Mouse (Mus musculus) embryo, embryonic 11.5 days (tissue): ENCODE results near the gene D1Ertd622e.
"Not testable (repeated sequence)": the region's sequence is repeated elsewhere in the genome, so short reads cannot be mapped to it uniquely, and the experiment has no call there.

ENCODE experiments used
- DNase-seq: peaks from one replicate; pipeline ENCODE4 v3.0.0-alpha.2; 2012; ENCODE audit warnings: low read depth, low spot score

D1Ertd622e gene

DNA sequence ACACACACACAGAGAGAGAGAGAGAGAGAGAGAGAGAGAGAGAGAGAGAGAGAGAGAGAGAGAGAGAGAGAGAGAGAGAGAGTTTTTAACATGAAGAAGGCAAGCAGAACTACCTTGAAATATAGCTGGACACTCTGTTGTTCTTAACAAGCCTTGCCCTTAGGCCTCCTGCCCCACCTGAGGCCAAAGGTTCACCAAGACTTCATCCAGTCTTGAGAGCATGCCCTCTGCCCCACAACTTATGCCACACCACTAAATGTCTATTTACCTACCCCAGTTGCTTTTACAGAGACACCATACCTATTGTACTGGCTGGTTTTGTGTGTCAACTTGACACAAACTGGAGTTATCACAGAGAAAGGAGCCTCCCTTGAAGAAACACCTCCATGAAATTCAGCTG is 81.2 kb downstream of the D1Ertd622e start:
- not testable (repeated sequence) for DNase-seq

DNA sequence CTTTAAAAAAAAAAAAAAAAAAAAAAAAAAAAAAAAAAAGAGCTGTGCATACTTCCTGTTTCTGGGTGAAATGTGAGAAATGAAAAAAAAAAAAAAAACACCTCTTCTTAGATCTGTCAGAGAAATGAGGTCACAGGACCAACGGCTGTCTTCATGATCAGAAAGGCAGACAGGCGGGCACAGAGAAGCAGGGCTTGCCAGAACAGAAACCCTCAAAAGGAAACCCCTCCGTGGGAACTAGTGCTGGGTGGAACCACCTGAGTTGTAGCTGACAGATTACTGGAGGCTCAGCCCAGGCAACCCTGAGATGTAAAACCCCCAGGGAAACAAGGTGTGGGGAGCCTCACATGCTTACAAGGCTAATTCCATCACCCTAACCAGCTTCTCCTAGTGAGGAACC is 81.6 kb downstream of the D1Ertd622e start:
- DNase-seq, result no peak

DNA sequence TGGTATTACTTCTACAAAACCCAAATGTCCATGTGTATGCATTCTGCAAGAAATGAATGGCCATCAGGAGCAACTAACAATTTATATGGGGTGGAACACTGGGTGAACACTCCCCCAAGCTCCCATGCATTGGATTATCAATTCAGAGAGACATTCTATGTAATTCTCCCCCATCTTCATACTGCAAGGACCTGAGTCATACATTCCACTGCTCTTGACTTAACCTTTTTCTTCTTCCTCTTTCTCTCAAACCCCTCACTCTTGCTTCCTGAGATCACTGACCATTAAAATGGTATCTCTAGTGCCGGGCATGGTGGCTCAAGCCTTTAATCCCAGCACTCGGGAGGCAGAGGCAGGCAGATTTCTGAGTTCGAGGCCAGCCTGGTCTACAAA is 83.9 kb downstream of the D1Ertd622e start:
- no peak for DNase-seq

DNA sequence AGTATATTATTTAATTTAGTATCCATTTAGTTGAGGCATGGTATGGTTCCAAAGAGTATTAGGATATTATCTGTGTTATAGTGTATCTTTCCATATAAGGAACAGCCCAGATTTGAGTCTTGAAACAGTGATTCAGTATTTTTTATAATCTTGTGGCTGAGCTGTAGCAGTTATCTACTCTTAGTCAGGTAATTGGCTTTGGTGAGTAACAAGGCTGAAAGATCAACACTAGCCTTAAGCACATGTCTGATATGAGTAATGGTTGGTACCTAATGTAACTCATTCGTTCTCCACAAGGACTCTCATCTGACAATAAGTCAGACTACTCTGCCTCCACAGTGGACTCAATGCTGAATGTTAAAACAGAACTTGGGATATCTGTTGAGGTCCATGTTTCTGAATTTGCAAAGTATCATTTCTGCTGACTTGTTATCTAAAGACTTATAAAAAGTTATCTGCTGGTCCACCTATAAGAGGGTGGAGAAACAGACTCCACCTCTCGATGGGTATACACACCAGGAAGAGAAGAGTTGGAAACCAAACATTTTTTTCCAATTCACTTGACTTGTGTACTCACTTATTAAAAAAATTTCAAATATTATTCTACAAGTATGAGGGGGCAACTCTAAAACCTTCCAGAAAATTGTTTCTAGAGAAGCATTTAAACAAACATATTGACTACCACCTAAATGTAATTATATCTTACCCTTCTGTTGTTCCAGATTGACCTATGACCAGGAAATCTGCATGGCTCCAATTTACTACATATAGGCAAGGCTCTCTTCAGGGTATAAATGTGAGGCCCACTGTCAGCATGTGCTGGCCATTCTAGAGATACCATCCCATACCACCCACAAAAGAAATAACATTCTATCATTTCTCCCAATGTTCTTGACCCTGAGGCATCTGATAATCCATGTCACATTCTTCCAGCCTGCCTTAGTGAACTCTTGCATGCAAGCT is 84.5 kb downstream of the D1Ertd622e start:
- no peak for DNase-seq

DNA sequence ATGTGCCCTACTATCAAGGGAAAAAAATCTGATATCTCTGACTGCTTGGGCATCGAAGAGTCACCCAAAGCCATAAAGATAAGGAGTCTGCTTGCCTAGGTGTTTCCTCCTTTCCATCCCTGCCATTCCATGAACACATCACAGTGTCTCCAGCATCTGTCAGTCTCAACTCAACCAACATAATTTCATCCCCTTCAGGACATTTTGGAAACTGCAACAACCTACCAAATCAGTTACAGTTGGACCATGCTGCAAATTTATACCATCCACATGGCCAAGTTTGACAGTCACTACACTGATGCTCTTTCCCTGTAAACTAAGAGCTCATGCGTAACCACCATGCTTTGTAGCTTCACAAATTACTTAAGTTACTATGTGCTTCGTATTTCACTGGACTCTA is 85.3 kb downstream of the D1Ertd622e start:
- no peak for DNase-seq

DNA sequence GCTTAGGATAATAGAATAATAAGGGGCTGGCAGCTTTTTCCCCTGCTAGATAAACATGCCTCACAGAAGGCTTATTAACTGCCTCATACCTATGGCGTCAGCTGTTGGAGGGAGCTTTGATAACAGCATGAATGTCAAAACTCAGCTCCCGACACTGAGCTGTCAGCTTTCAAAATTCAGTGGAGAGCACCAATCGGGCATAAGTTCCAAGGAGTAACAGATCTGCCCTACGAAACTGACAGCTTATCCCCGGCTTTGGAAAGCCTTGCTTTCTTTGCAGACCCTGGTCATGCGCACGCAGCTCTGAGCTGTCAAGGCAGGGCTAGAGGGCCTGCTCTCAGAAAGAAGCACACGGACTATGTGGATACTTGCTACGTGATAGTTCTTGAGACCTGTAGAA is 91.1 kb downstream of the D1Ertd622e start:
- no peak for DNase-seq

DNA sequence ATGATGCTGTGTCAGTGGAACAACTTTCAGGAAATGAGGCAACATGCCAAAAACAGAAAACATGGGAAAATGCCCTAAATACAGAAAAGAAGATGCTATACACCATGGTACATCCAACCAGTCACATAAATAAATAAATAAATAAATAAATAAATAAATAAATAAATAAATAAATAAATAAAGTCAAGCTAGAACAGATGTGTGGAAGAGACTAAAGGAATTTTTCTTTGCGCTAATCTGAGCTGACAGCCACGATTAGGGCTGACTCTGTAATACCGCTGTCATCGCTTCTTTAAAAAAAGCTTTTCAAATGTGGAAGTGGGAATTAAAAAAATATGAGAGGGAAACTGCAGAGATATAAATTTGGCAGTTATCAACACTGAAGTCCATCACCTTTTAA is 93.9 kb downstream of the D1Ertd622e start:
- no peak for DNase-seq

DNA sequence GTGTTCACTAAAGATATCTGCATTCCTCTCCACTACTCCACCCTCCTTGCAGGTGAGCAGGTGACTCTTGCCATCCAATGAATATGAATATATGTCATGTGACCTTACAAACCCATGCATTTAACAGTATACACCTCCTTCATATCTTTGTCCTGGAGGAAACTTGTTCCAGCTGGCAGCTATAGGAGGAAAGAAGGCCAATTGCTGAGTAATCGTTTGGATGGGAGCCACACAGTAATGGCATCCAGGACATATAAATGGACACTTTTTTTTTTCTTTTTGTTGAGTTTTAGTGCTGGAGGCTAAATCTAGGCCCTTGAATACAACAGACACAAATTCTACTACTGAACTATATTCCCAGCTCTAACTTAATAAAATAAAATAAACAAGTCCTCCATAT is 97.2 kb downstream of the D1Ertd622e start:
- DNase-seq, result no peak

DNA sequence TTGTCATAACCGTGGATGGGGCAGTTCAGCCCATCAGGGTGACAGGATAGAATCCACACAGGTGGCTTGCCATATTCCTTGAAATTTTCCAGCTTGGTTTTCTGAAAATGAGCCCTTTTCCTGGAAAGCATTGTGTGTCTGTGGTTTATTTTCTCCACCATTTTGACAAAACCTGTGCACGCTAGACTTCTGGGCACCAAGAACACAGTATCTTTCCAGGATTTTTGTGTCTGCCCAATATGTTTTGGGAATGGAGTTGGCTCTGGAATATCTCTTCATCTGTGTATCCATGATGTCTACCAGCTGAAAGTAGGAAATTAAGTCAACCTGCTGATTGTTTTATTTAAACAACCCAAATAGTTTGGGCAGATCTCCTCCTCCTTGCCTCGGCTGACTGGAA is 99.0 kb downstream of the D1Ertd622e start:
- no peak for DNase-seq
